In genomic region chr4:111487233-111487843, GRCm38 (mm10) we compare ENCODE assay signal across 22 mouse cellular contexts.
DNase-seq lines count a peak whose midpoint lies in the region; ATAC-seq lines count a peak whose summit lies in the region.
"Had no signal": no experiment of that assay in that cellular context is flagged by ENCODE, and none has a peak within 500 bp of the region (broad histone marks: within the 10 kb centered on the region; RNA-seq: fewer than 3 reads in every experiment).

No protein-coding gene starts in this region.

- no peaks in the 10 kb centered on the region for H3K27me3 ChIP-seq in heart, embryonic 15.5 days
- no peaks in the 10 kb centered on the region for H3K27me3 ChIP-seq in heart, embryonic 12.5 days (replicated peaks)
- H3K27me3 ChIP-seq in neural tube, embryonic 13.5 days: no peaks in the 10 kb centered on the region
- H3K27me3 ChIP-seq in neural tube, embryonic 15.5 days (replicated peaks): no peaks in the 10 kb centered on the region
- no peaks in the 10 kb centered on the region for H3K27me3 ChIP-seq in embryonic facial prominence, embryonic 14.5 days (replicated peaks; ENCODE audit: control insufficient read depth, insufficient read depth, low read length)
- H3K27me3 ChIP-seq in limb, embryonic 13.5 days: no peaks in the 10 kb centered on the region
- H3K27me3 ChIP-seq: forebrain, embryonic 12.5 days had no signal

- peaks cover 5% of the 10 kb centered on the region for H3K4me1 ChIP-seq in heart, embryonic 15.5 days (replicated peaks)
- peaks cover 14% of the 10 kb centered on the region for H3K4me1 ChIP-seq in heart, embryonic 12.5 days (replicated peaks)
- H3K4me1 ChIP-seq in neural tube, embryonic 13.5 days (replicated peaks): peaks cover 4% of the 10 kb centered on the region; the same call in 1 of the 2 replicates
- H3K4me1 ChIP-seq in neural tube, embryonic 15.5 days: no peaks in the 10 kb centered on the region
- peaks cover 6% of the 10 kb centered on the region; the same call in 1 of the 2 replicates for H3K4me1 ChIP-seq in embryonic facial prominence, embryonic 14.5 days (ENCODE audit: control insufficient read depth, insufficient read depth, low read length)
- H3K4me1 ChIP-seq in limb, embryonic 13.5 days: peaks cover 13% of the 10 kb centered on the region
- H3K4me1 ChIP-seq: forebrain, embryonic 12.5 days had no signal

- H3K9ac ChIP-seq in heart, embryonic 15.5 days: no peak overlapping the region
- no peak overlapping the region for H3K9ac ChIP-seq in heart, embryonic 12.5 days
- no peak overlapping the region for H3K9ac ChIP-seq in neural tube, embryonic 13.5 days
- H3K9ac ChIP-seq in neural tube, embryonic 15.5 days (replicated peaks): no peak overlapping the region
- H3K9ac ChIP-seq in embryonic facial prominence, embryonic 14.5 days (ENCODE audit: low read depth, low read length): no peak overlapping the region
- no peak overlapping the region for H3K9ac ChIP-seq in limb, embryonic 13.5 days
- H3K9ac ChIP-seq: forebrain, embryonic 12.5 days had no signal

- H3K4me3 ChIP-seq in heart, embryonic 15.5 days: no peak overlapping the region
- H3K4me3 ChIP-seq in heart, embryonic 12.5 days: no peak overlapping the region
- no peak overlapping the region for H3K4me3 ChIP-seq in neural tube, embryonic 13.5 days
- H3K4me3 ChIP-seq in neural tube, embryonic 15.5 days (replicated peaks): no peak overlapping the region
- no peak overlapping the region for H3K4me3 ChIP-seq in embryonic facial prominence, embryonic 14.5 days (ENCODE audit: low read depth, low read length)
- H3K4me3 ChIP-seq in limb, embryonic 13.5 days: no peak overlapping the region
- H3K4me3 ChIP-seq: forebrain, embryonic 12.5 days; gastrocnemius, adult 2 months; heart, embryonic 10.5 days had no signal

- H3K4me2 ChIP-seq in heart, embryonic 15.5 days: no peak overlapping the region
- H3K4me2 ChIP-seq in heart, embryonic 12.5 days: no peak overlapping the region
- H3K4me2 ChIP-seq in neural tube, embryonic 13.5 days: no peak overlapping the region
- no peak overlapping the region for H3K4me2 ChIP-seq in neural tube, embryonic 15.5 days
- no peak overlapping the region for H3K4me2 ChIP-seq in embryonic facial prominence, embryonic 14.5 days (ENCODE audit: low read depth, low read length)
- no peak overlapping the region for H3K4me2 ChIP-seq in limb, embryonic 13.5 days (replicated peaks)
- H3K4me2 ChIP-seq: forebrain, embryonic 12.5 days; midbrain, embryonic 11.5 days had no signal

- 0 out of 2 replicates have a peak, but pooled peaks have one; percentile 31 for ATAC-seq in heart, embryonic 15.5 days (replicated peaks; ENCODE audit: insufficient number of reproducible peaks, insufficient read depth, low FRiP score, low read depth)
- no peak; the same call in 1 of the 2 replicates for ATAC-seq in heart, embryonic 12.5 days (ENCODE audit: insufficient number of reproducible peaks, low FRiP score)
- 0 out of 2 replicates have a peak, but pooled peaks have one; percentile 32 for ATAC-seq in neural tube, embryonic 13.5 days (ENCODE audit: low read depth)
- no peak for ATAC-seq in neural tube, embryonic 15.5 days (ENCODE audit: low FRiP score)
- 0 out of 2 replicates have a peak, but pooled peaks have one; percentile 12 for ATAC-seq in embryonic facial prominence, embryonic 14.5 days (ENCODE audit: low read depth)
- peak; percentile 32; the same call in 1 of the 2 replicates for ATAC-seq in limb, embryonic 13.5 days (ENCODE audit: low FRiP score, low read depth)
- ATAC-seq: intestine, embryonic 16.5 days had no signal

- 75% methylated on average over 4 of the region's 4 CpGs for WGBS in heart, embryonic 15.5 days
- 83% methylated on average over 4 of the region's 4 CpGs for WGBS in heart, embryonic 12.5 days
- WGBS in neural tube, embryonic 13.5 days: 81% methylated on average over 4 of the region's 4 CpGs
- 90% methylated on average over 4 of the region's 4 CpGs for WGBS in neural tube, embryonic 15.5 days
- WGBS in embryonic facial prominence, embryonic 14.5 days: 65% methylated on average over 4 of the region's 4 CpGs
- 50% methylated on average over 4 of the region's 4 CpGs for WGBS in limb, embryonic 13.5 days

- no peak for DNase-seq in embryonic facial prominence, embryonic 14.5 days (ENCODE audit: low spot score)
- DNase-seq in adrenal gland, postnatal 10 days: no peak
- no peak for DNase-seq in left cerebral cortex, adult 9 months (ENCODE audit: low spot score in 2 of 2)
- DNase-seq: adrenal gland, adult 2 months; cerebellum, adult 11-12 months; cerebellum, postnatal 10 days; gastrocnemius, adult 2 months; lung, adult 18-20 months; lung, postnatal 10 days; retina, postnatal 1 day; thymus, adult 18-20 months; thymus, postnatal 4 days had no signal

- no peaks in the 10 kb centered on the region for H3K9me3 ChIP-seq in heart, embryonic 15.5 days (replicated peaks)
- no peaks in the 10 kb centered on the region for H3K9me3 ChIP-seq in heart, embryonic 12.5 days (replicated peaks)
- H3K9me3 ChIP-seq in neural tube, embryonic 13.5 days: no peaks in the 10 kb centered on the region
- no peaks in the 10 kb centered on the region for H3K9me3 ChIP-seq in neural tube, embryonic 15.5 days (replicated peaks)
- no peaks in the 10 kb centered on the region for H3K9me3 ChIP-seq in embryonic facial prominence, embryonic 14.5 days (ENCODE audit: control insufficient read depth, low read length)
- H3K9me3 ChIP-seq in limb, embryonic 13.5 days: no peaks in the 10 kb centered on the region
- H3K9me3 ChIP-seq: forebrain, embryonic 12.5 days; heart, embryonic 10.5 days had no signal

- no peak overlapping the region for H3K27ac ChIP-seq in heart, embryonic 15.5 days
- H3K27ac ChIP-seq in heart, embryonic 12.5 days (ENCODE audit: poor library complexity, severe bottlenecking): no peak overlapping the region
- no peak overlapping the region for H3K27ac ChIP-seq in neural tube, embryonic 13.5 days (replicated peaks)
- H3K27ac ChIP-seq in neural tube, embryonic 15.5 days (replicated peaks): no peak overlapping the region
- no peak overlapping the region for H3K27ac ChIP-seq in embryonic facial prominence, embryonic 14.5 days (replicated peaks; ENCODE audit: low read depth, low read length)
- no peak overlapping the region for H3K27ac ChIP-seq in limb, embryonic 13.5 days
- H3K27ac ChIP-seq: forebrain, embryonic 12.5 days; gastrocnemius, adult 2 months; heart, embryonic 10.5 days; hindbrain, postnatal 0 days had no signal

- no peaks in the 10 kb centered on the region for H3K36me3 ChIP-seq in heart, embryonic 15.5 days
- no peaks in the 10 kb centered on the region for H3K36me3 ChIP-seq in heart, embryonic 12.5 days
- H3K36me3 ChIP-seq in neural tube, embryonic 13.5 days: no peaks in the 10 kb centered on the region
- no peaks in the 10 kb centered on the region for H3K36me3 ChIP-seq in neural tube, embryonic 15.5 days
- no peaks in the 10 kb centered on the region for H3K36me3 ChIP-seq in embryonic facial prominence, embryonic 14.5 days (ENCODE audit: control insufficient read depth, insufficient read depth, low read length)
- H3K36me3 ChIP-seq in limb, embryonic 13.5 days: no peaks in the 10 kb centered on the region
- H3K36me3 ChIP-seq: forebrain, embryonic 12.5 days; heart, embryonic 10.5 days had no signal

Comparison
In these comparisons a context has a peak if more than half of its experiments do, and no peak if none do; other contexts are left out.
1. ATAC-seq: peak in heart, embryonic 15.5 days (single experiment), neural tube, embryonic 13.5 days (single experiment), embryonic facial prominence, embryonic 14.5 days (single experiment) and limb, embryonic 13.5 days (single experiment); none in heart, embryonic 12.5 days (single experiment) and neural tube, embryonic 15.5 days (single experiment).